In the genomic region with DNA sequence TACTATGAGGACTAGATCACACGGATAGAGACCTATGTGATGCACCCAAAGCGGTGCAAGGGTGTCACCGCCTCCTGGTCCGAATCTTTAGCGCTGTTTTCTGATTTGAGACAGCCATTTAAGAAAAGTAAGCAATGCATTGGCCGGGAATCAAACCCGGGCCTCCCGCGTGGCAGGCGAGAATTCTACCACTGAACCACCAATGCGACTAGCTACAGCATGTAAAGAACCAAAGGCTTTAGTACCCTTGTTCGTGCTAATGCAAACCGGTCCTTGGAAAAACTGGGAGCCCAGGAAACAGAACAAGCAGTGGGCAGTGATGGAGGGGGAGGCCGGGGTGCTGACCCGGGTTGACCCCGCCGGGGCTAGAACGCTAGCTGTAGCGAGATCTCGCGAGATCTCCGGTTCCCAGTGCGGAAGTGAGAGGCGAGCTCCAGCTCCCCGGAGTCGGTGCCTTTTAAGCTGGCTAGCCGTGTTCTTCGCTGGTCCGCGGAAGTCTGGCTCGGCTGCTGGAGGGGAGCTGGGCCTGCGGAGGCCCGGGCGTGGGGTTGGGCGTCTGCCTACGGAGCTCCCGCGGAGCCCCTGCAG, we compare ENCODE assay signal across 8 mouse cellular contexts. TPM values are rescaled to one million over a fixed set of nuclear protein-coding genes. Genes with fewer than 3 reads are reported as not detected.
A peak's percentile ranks its signal among the peaks of the same experiment; 100 is the strongest.
DNase-seq lines count a peak whose midpoint lies in the region; ATAC-seq lines count a peak whose summit lies in the region.

No protein-coding gene starts in this region.

- DNase-seq in adipocyte (ENCODE audit: low spot score): peak; percentile 90
- peak; percentile 96 for DNase-seq in embryo, embryonic 10 days (ENCODE audit: low spot score)
- DNase-seq in gastrocnemius, postnatal 10 days: peak; percentile 94
- peak; percentile 95 for DNase-seq in induced T-regulatory cell, adult 2 months (ENCODE audit: low read depth)
- DNase-seq in left cerebral cortex, adult 8-10 months (ENCODE audit: low spot score in 2 of 2): peak; percentile 82 to 92
- peak; percentile 93 for DNase-seq in right cerebral cortex, adult 18-20 months
- peak; percentile 78 for DNase-seq in urinary bladder, adult 2 months (ENCODE audit: low spot score)

- peak; percentile 98 for ATAC-seq in megakaryocyte, adult 5-6 weeks (ENCODE audit: poor library complexity, severe bottlenecking)

RNA-seq across cellular contexts. Expression of a gene that starts 25.4 kb away (rescaled TPM):
- total RNA-seq in gastrocnemius, postnatal 10 days (2021): under 1 TPM in 1 of 2 experiments, not detected in 1; 0.29 TPM
- 10 to 100 TPM; 11.0 to 11.8 (median 11.2) TPM for total RNA-seq in left cerebral cortex, adult 8-10 months (2022)
- not detected in 2 replicates for total RNA-seq in megakaryocyte, adult 5-6 weeks (2015)
- total RNA-seq in megakaryocyte, adult 5-6 weeks (2017): not detected in 2 replicates
- polyA plus RNA-seq in urinary bladder, adult 2 months (2012; rRNA removed): 0.94 and 1.4 TPM in 2 replicates

RNA-seq across cellular contexts. Expression of a gene that starts 38.0 kb away (rescaled TPM):
- total RNA-seq in gastrocnemius, postnatal 10 days (2021): under 1 TPM; 0.52 to 0.56 TPM
- 100 to 1,000 TPM; 264 to 303 (median 291) TPM for total RNA-seq in left cerebral cortex, adult 8-10 months (2022)
- not detected in 2 replicates for total RNA-seq in megakaryocyte, adult 5-6 weeks (2015)
- not detected in 2 replicates for total RNA-seq in megakaryocyte, adult 5-6 weeks (2017)
- polyA plus RNA-seq in urinary bladder, adult 2 months (2012; rRNA removed): 0.03 and 0.13 TPM in 2 replicates

RNA-seq across cellular contexts. Expression of a gene that starts 45.0 kb away (rescaled TPM):
- 1 to 10 TPM in 1 of 2 experiments, under 1 TPM in 1; 0.95 to 1.5 TPM for total RNA-seq in gastrocnemius, postnatal 10 days (2021)
- total RNA-seq in left cerebral cortex, adult 8-10 months (2022): 1 to 10 TPM; 2.4 to 3.7 (median 2.5) TPM
- 0.11 and 0.14 TPM in 2 replicates for total RNA-seq in megakaryocyte, adult 5-6 weeks (2015)
- total RNA-seq in megakaryocyte, adult 5-6 weeks (2017): 0.55 and 1.1 TPM in 2 replicates
- 2.3 and 2.6 TPM in 2 replicates for polyA plus RNA-seq in urinary bladder, adult 2 months (2012; rRNA removed)

Comparison
In these comparisons a context has a peak if more than half of its experiments do, and no peak if none do; other contexts are left out.
1. Peak in every context shown above with its lines: DNase-seq and ATAC-seq.
2. RNA of a gene that starts 25.4 kb away (total RNA-seq): 11.0 to 11.8 TPM in left cerebral cortex, adult 8-10 months; 0.29 TPM in gastrocnemius, postnatal 10 days and not detected in megakaryocyte, adult 5-6 weeks; every median in the first group is over 4 times any median in the second.
3. RNA of a gene that starts 38.0 kb away (total RNA-seq): 264 to 303 TPM in left cerebral cortex, adult 8-10 months; 0.52 to 0.56 TPM in gastrocnemius, postnatal 10 days and not detected in megakaryocyte, adult 5-6 weeks; every median in the first group is over 100 times any median in the second.